Mouse (Mus musculus): ENCODE results near the gene Layn. TPM values are rescaled to one million over a fixed set of nuclear protein-coding genes. Genes with fewer than 3 reads are reported as not detected.

Layn gene
- 1 to 10 TPM in 1 of 2 experiments, not detected in 1; 1.4 TPM for polyA plus RNA-seq (2017; shearing (Covaris generic))

DNA sequence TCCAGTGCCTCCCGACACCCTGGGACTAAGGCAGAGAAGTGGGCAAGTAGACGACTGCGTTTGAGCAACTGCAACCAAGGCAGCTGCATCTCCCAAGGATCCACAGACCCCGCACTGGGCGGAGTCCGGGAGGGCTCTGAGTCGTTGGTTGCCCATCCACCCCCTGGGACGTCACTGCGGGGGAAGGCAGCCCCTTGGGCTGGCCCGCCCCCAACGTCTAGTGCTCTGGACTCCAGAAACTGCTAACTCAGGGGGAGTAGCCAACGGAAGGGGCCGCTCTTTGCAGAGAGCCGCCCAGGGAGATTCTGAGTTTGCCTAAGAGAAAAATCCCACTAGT is at the start of gene Layn:
Layn (minus strand) TSS at position 116 of the 337 bp plus-strand sequence.

GRCm38 (mm10) chr9:51101756-51102425 is 25.0 kb upstream of the Layn start, which contains the start of gene 4833427G06Rik:
Gene 4833427G06Rik, minus strand, starts transcription at chr9:51102078.

DNA sequence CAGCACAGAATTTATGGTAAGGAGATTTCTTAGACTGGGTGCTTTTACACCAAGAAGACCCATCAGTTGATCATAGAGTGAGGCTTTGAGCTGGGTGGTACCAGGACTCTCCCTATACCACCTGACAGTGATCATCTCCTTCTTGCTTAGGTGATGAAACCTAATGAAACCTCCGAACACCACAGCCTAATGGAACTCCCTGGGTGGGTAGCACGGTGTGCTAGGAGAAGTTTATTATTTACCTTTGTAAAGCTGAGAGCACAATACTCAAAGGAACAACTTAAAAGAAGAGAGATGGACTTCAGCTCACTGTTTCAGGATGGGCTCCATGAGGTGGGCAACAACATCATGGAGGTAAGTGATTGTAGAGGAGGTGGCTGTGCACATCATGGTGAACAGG is 16.3 kb downstream of the Layn start, which contains the start of gene Btg4:
Btg4 (plus strand) TSS at position 301 of the 400 bp plus-strand sequence.

GRCm38 (mm10) chr9:51008841-51009655 is 67.8 kb downstream of the Layn start, which contains the start of gene Sik2:
Gene Sik2, minus strand, starts transcription at chr9:51009073.

Other genes with a start within 250 kb of the Layn start
- 10 to 100 TPM; 73.9 to 89.8 TPM for gene Ppp2r1b, start 231.8 kb downstream of the Layn start, polyA plus RNA-seq (2017; shearing (Covaris generic))
- 10 to 100 TPM; 30.7 to 32.1 TPM for gene Sik2, start 68.0 kb downstream of the Layn start, polyA plus RNA-seq (2017; shearing (Covaris generic))
- under 1 TPM in 1 of 2 experiments, not detected in 1; 0.81 TPM for gene Btg4, start 16.2 kb downstream of the Layn start, polyA plus RNA-seq (2017; shearing (Covaris generic))
- gene 4833427G06Rik, start 25.0 kb upstream of the Layn start, polyA plus RNA-seq (2017; shearing (Covaris generic)): not detected
- gene Gm32742, start 88.4 kb upstream of the Layn start, polyA plus RNA-seq (2017; shearing (Covaris generic)): under 1 TPM in 1 of 2 experiments, not detected in 1; 0.04 TPM
- gene Pou2af1, start 136.6 kb upstream of the Layn start, polyA plus RNA-seq (2017; shearing (Covaris generic)): 1 to 10 TPM; 2.5 to 8.1 TPM
- gene Colca2, start 201.5 kb upstream of the Layn start, polyA plus RNA-seq (2017; shearing (Covaris generic)): not detected

Data from activated CD4-positive, CD25-positive, alpha-beta regulatory T cell (primary cell).